Mouse (Mus musculus) CH12F3 (cell line): ENCODE results near the gene Mef2d.
"Not testable (repeated sequence)": the region's sequence is repeated elsewhere in the genome, so short reads cannot be mapped to it uniquely, and the experiment has no call there.

Source experiments
- in situ Hi-C: fragments of 300-500 bp; cut with MboI; formaldehyde crosslinking; loops from 2 replicates; pipeline ENCODE4 v1.14.3; 2020; ENCODE audit warnings: low sequenced_read_pairs

Gene Mef2d

DNA sequence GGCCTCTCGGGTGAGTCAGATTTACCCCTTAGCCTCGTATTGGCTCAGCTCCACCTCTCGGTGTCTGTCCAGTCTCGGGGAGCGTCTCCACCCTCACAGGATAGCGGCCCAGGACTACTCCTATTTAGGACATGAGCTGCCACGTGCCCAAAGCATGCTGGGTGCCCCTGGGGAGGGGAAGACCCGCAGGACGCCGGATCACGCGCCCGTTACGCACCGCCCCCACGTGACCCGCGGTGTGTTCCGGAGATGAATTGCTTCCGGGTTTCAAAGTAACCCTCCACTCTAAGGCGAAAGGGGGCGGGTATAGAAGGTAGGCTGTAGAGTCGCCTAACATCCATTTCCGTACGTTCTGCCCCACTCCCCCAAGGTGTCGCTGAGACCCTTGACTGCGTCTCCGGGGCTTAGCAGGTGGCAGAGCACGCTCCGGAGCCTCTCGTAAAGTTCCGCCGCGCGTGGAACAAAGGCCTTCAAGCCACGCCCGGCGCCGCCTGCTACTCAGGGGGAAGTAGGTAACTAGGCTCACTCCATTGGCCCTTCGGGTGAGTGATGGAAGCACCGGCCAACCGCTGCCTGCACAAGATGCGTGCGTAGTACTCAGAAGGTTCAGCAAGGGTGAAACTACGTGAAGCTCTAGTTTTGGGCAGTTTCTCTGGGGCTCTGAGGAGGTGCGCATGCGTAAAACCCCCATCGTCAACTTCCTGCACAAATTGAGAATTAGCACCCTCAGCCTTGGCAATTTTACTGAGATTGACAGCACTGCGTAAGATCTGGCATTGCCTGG is 35.6 kb downstream of the Mef2d start:
- in situ Hi-C loops = no loop called here

DNA sequence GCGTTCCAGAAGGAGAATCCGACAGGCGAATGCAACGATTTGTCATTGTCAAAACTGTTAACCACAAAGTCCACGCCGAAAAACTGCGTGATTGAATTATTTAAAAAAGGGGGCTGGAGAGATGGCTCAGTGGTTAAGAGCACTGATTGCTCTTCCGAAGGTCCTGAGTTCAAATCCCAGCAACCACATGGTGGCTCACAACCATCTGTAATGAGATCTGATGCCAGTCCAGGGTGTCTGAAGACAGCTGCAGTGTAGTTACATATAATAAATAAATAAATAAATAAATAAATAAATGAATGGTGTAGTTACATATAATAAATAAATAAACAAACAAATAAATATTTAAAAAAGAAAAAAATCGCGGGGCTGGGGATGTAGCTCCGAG is 36.2 kb downstream of the Mef2d start:
- in situ Hi-C loops = not testable (repeated sequence)

GRCm38 (mm10) chr3:88178986-88179385 is 36.8 kb downstream of the Mef2d start:
- in situ Hi-C loops = no loop called here

- in situ Hi-C loops = no loop called here
Observed at GRCm38 (mm10) chr3:88181374-88181773, 39.2 kb downstream of the Mef2d start.

- in situ Hi-C loops = no loop called here
Observed at GRCm38 (mm10) chr3:88186424-88186823, 44.3 kb downstream of the Mef2d start.

GRCm38 (mm10) chr3:88191146-88191545 is 49.0 kb downstream of the Mef2d start:
- in situ Hi-C loops = loop anchor here (5.0 kb wide), 1 partner anchor 51 kb away; no protein-coding TSS in a partner anchor

DNA sequence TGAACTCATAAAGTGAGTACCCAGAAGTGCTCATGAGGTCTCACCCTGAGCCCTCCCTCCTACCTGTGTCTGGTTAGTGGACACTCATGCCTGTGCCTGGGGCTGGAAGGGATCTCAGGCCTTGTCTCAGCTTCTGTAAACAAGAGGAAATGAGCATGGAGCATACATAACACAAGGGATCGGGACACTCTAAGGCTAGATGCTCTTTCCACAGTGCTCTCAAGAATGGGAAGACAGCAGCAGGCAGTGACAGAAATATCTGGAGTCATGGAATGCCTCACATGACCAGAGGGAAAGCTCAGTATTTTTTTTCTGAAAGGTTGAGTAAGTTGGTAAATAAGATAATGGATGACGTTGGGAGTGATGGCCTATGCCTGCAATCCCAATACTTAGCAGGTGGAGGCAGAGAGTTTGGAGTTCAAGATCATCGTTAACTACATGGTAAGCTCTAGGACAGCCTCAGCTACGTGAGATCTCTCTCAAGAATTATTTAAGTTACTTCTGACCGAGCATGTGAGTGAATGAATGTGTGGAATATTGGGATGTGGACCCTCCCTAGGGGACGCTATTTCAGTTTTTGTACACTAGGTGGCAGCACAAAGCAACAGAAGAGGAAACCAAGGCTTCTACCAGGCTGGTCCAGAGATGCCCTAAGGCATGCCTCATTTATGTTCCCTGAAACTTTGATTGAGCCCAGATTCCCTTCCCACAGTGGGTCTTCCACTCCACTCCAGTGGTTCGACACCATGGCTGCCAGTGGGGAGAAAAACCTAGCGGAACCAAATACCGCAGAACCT is 49.8 kb downstream of the Mef2d start:
- in situ Hi-C loops = loop anchor here (5.0 kb wide), 1 partner anchor 50 kb away; no protein-coding TSS in a partner anchor

DNA sequence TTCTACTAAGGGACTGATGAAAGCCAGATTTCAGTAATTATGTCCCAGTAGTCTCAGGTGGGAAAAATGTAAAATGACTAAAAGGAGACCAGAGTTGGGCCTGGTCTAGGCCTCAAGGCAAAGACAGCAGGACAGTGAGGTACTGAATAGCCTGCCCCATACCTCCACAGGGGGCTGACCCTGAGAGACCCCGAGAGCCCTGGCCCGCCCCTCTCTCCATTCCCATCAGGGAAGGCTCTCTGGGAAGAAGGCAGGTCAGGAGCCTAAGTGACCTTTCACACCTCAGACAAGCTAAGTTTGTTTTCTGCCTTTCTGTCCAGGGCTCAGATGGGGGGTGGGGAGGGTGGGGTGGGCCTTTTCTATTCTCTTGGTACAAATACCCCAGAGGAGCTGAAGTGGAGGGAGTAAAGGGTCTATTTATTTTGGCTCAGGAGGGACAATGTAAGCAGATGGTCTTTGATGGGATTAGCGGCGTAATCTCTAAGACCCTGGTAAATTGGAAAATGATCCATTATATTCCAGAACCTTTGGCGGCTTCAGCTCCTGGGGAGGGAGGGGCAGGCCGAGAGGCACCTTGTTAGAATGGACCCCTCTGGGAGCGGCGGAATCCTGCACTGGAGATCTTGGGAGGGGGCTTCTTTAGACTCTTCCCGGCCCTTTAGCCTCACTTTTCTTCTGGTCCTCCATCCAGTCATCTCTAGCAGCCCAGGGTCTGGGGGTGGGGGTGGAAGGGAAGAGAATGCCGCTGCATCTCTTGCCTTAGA is 55.8 kb downstream of the Mef2d start:
- in situ Hi-C loops = no loop called here

DNA sequence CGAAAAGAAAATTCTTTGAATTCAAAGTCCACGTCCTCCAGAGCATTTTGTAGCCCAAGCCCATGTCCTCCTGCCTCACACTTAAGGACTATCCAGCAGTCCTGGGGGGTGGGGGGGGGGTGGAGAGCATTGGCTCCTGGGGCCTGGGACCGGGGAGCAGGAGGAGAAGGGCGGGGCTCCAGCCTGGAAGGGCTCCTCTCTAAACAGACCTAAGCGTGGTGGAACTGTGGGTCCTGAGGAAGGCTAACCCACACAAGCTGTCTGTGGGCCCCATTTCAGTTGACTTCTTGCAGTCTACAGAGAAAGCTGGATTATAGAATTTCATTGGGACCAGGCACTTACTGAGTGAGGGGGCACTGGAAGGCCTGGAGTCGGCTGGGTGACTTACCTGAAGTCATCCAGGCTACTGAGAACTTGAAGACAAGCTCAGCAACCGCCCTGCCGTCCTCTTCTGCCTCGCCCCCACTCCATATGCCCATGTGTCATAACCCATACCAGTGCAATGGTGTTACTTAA is 56.4 kb downstream of the Mef2d start:
- in situ Hi-C loops = no loop called here

DNA sequence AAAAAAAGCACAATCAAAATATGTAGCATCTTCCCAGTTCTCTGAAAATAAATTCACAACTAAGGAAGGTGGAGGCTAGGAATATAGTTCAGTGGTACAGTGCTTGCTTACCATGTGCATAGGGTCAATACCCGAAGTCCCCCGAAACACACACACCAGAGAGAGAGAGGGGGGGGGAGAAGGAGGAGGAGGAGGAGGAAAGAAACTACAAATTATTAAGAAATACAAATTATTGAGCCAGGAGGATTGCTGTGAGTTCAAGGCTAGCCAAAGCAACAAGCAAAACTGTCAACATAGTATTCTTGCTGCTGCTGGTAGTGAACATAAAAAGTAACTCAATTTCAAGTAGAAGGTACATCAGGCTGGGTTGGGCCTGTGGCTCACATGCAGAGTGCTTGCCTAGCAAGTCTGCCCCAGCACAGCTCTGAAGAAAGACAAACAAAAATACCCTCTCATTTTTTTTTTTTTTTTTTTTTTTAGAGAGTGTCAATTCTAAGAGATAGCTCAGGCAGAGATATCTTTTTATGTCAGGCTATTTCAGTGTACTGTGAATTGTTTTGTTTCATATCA is 57.5 kb downstream of the Mef2d start:
- in situ Hi-C loops = no loop called here

- in situ Hi-C loops = no loop called here
Observed at GRCm38 (mm10) chr3:88200161-88200971, 58.2 kb downstream of the Mef2d start.

GRCm38 (mm10) chr3:88200972-88201330 is 58.8 kb downstream of the Mef2d start:
- in situ Hi-C loops = no loop called here

GRCm38 (mm10) chr3:88201640-88202039 is 59.5 kb downstream of the Mef2d start:
- in situ Hi-C loops = no loop called here

DNA sequence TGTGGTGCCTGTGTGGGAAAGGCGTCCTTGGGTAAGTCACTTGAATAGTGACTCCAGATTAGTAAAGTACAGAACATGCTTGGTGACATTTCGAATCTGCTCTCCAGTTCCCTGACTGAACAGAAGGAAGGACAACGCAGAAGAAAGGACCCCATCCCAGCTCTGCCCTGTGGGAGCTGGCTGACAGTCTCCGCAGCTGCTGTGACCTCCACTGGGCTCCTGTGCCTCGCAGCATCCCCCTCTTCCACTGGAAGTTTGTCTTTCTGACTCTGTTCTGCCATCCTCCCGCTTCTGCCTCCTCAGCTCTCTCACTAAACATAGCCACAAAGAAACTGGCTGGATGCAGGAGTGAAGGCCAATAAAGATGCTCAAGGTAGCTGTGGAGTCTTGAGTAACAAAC is 60.8 kb downstream of the Mef2d start:
- in situ Hi-C loops = no loop called here

- in situ Hi-C loops = no loop called here
Observed at GRCm38 (mm10) chr3:88203456-88203855, 61.3 kb downstream of the Mef2d start.

DNA sequence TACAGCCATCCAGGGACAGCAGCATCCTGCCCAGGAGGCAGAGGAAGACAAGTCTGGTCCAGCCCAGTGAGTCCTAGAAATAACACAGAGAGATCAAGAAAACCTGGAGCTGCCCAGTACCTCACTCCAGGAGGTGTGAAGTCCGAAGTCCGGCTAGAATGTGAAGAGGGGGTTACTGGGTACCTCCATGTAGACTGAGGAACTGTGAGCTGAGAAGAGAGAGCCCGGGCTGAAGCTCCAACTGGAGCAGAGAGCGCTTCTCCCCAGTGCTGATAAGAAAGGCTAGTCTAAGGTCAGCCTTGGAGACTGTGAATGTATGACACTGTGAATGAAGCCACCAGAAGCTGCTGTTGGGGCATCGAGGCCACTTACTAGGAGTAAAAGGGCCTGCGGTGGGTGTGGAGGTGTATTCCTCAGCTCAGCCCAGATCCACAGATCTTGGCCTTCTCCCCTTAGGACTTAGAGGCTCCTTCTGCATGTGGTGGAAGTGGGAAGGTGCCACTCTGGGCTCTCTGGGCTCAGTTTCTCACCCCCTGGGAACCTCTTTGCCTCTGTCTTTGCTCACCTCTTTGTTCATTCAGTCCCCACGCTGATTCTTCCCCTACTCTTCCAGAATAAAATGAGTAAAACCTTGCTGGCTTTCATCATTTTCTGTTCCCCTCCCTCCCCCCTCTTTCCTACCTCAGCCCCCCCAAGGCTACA is 62.0 kb downstream of the Mef2d start:
- in situ Hi-C loops = no loop called here

DNA sequence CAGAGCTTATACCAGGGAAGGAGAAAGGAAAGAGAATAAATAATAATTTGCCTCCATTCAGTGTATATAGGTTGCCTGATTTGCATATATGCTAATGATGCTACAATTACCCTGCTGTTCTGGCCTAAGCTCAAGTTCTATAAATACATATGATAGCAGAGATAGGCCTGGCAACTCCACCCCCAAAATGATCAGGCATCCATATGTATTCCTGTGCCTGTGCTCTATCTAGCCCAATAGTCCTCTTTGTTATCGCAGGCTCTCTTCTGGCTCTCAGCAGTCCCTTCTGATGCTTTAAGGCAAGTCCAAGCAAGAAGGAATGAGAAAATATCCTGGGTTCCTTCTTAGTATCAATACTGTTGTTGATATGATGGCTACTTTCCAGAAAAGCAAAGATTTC is 62.6 kb downstream of the Mef2d start:
- in situ Hi-C loops = no loop called here

- in situ Hi-C loops = no loop called here
Observed at GRCm38 (mm10) chr3:88205176-88205562, 63.0 kb downstream of the Mef2d start.
